Mouse (Mus musculus) lung, postnatal 0 days (tissue): ENCODE data around the gene Mylk. TPM values are rescaled to one million over a fixed set of nuclear protein-coding genes. Genes with fewer than 3 reads are reported as not detected.

Source experiments
- ATAC-seq: fragments of 200-750 bp; cut with Nextera tagmentation; 2 replicates; pipeline ENCODE4 v1.8.0; 2017; ENCODE audit warnings: moderate library complexity
- DNase-seq: peaks from one replicate; pipeline ENCODE4 v3.0.0-alpha.2; 2016; ENCODE audit warnings: low spot score
- H3K27ac ChIP-seq: fragments of 300-500 bp; sonication (generic); 2 replicates; pipeline ENCODE4 v1.5.1; 2014; ENCODE audit warnings: antibody characterized with exemption, mild to moderate bottlenecking, low read length, mixed read lengths
- H3K27me3 ChIP-seq: fragments of 300-500 bp; sonication (generic); replicated peaks from 2 replicates; pipeline ENCODE4 v1.6.1; 2014; ENCODE audit warnings: low read length, mixed read lengths; ENCODE audit not compliant: insufficient read depth
- H3K36me3 ChIP-seq: fragments of 300-500 bp; sonication (generic); 2 replicates; pipeline ENCODE4 v1.6.1; 2014; ENCODE audit warnings: low read length, mixed read lengths; ENCODE audit not compliant: insufficient read depth
- H3K4me1 ChIP-seq: fragments of 300-500 bp; sonication (generic); 2 replicates; pipeline ENCODE4 v1.6.1; 2014; ENCODE audit warnings: antibody characterized with exemption, low read depth, low read length, mixed read lengths; ENCODE audit not compliant: insufficient read depth
- H3K4me2 ChIP-seq: fragments of 300-500 bp; sonication (generic); replicated peaks from 2 replicates; pipeline ENCODE4 v1.6.1; 2014; ENCODE audit warnings: low read depth, mild to moderate bottlenecking, low read length, moderate library complexity, mixed read lengths
- H3K4me3 ChIP-seq: fragments of 300-500 bp; sonication (generic); 2 replicates; pipeline ENCODE4 v1.5.1; 2014; ENCODE audit warnings: low read depth, low read length
- H3K9ac ChIP-seq: fragments of 300-500 bp; sonication (generic); replicated peaks from 2 replicates; pipeline ENCODE4 v1.6.1; 2014; ENCODE audit warnings: low read depth, mild to moderate bottlenecking
- H3K9me3 ChIP-seq: fragments of 300-500 bp; sonication (generic); 2 replicates; pipeline ENCODE4 v1.6.1; 2016; ENCODE audit warnings: low read length, mixed read lengths
- CTCF ChIP-seq: IDR thresholded peaks from 2 replicates; pipeline ENCODE4 v1.5.1; 2016; ENCODE audit warnings: antibody characterized with exemption, mild to moderate bottlenecking
- EP300 ChIP-seq: IDR thresholded peaks from 2 replicates; pipeline ENCODE4 v1.6.1; 2016; ENCODE audit warnings: antibody characterized with exemption, mild to moderate bottlenecking, control low read depth
- WGBS: fragments of 180-500 bp; shearing (Covaris S2); extraction: QIAGEN DNeasy Blood & Tissue Kit; methylation state at CpG from one replicate; pipeline ENCODE4 v1.1.7; 2014; 5-methylcytosine and 5-hydroxymethylcytosine counted together
- polyA plus RNA-seq: library from polyadenylated mRNA; unstranded; fragments of >200 nt; fragmentation: Nextera tagmentation; extraction: Ambion mirVana; gene quantifications from 2 replicates; pipeline ENCODE4 v1.2.1, GENCODE M21; 2015

Mylk gene
- polyA plus RNA-seq, 1 experiment from 2014 or later: 55.7 TPM

DNA sequence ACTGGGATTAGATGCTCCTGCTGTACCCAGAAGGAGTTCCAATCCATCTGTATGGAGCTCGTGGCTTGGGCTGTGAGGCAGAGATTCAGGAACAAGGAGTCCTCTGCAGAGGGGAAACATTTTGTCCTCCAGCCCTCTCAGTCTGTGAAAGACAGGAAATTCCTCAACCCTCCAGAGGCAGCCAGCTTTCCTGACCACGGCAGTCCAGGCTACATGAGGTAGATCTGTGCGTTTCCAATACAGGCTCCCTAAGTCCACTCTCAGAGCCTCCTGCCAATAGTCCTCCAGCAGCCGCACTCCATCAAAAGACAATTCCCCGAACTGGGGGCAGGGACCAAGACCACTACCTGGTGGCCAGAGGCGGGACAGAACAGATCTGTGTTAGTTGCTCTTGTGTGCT is 164.4 kb downstream of the Mylk start:
- 40% methylated on average over 6 of the region's 6 CpGs for WGBS
- H3K9me3 ChIP-seq: no peaks in the 10 kb centered on the region
- peak; percentile 58; the same call in 1 of the 2 replicates for ATAC-seq
- H3K4me2 ChIP-seq: no peak overlapping the region
- peak overlapping the region; percentile 80 for H3K27ac ChIP-seq
- DNase-seq: no peak
- H3K27me3 ChIP-seq: no peaks in the 10 kb centered on the region
- TF ChIP-seq CTCF (no peak), EP300 (peak; percentile 78)
- no peaks in the 10 kb centered on the region; the same call in 1 of the 2 replicates for H3K4me1 ChIP-seq
- H3K4me3 ChIP-seq: no peak overlapping the region
- H3K9ac ChIP-seq: no peak overlapping the region
- no peaks in the 10 kb centered on the region for H3K36me3 ChIP-seq

DNA sequence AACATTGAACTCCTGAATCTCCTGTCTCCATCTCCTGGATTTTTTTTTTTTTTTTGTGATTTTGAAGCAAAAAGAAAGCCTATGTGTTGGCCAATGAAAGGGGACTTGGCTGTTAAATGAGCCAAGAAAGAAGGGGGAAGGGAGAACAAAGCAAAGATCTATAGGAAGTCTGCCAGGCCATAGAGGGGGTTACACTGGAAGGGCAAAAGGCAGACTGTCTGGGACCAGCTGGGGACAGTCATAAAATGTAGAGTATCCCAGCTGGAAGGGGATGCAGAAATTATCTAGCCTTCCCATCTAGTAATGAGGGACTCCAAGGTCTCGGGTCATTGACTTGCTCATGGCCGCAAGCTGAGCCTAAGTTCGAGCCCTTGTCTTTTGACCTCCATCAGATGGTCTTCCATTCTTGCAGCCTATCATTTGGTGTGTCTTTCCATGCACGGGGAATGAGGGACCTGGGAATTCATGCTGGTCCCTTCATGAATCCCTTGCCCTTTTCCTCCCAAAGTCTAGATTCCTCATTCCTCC is 172.4 kb downstream of the Mylk start:
- peak; percentile 57 for ATAC-seq
- H3K27ac ChIP-seq: no peak overlapping the region
- H3K9ac ChIP-seq: no peak overlapping the region
- DNase-seq: peak; percentile 62
- H3K4me3 ChIP-seq: no peak overlapping the region
- no peak overlapping the region for H3K4me2 ChIP-seq
- no peaks in the 10 kb centered on the region for H3K9me3 ChIP-seq
- H3K36me3 ChIP-seq: no peaks in the 10 kb centered on the region
- TF ChIP-seq CTCF: no peak
- TF ChIP-seq EP300: 0 out of 2 replicates have a peak, but pooled peaks have one; percentile 25
- H3K27me3 ChIP-seq: no peaks in the 10 kb centered on the region
- WGBS: 64% methylated on average over 4 of the region's 4 CpGs
- H3K4me1 ChIP-seq: 0 out of 2 replicates have a peak, but pooled peaks cover 3% of the 10 kb centered on the region

GRCm38 (mm10) chr16:34920182-34920581 is 175.2 kb downstream of the Mylk start:
- peak overlapping the region; percentile 66 for H3K27ac ChIP-seq
- 10% methylated on average over 6 of the region's 6 CpGs for WGBS
- H3K4me3 ChIP-seq: no peak overlapping the region
- DNase-seq (peak; percentile 83), ATAC-seq (peak; percentile 14; the same call in 1 of the 2 replicates)
- no peak overlapping the region; the same call in 1 of the 2 replicates for H3K9ac ChIP-seq
- TF ChIP-seq EP300 (no peak), CTCF (peak; percentile 86)
- no peaks in the 10 kb centered on the region for H3K9me3 ChIP-seq
- peaks cover 18% of the 10 kb centered on the region; the same call in 1 of the 2 replicates for H3K4me1 ChIP-seq
- H3K27me3 ChIP-seq: no peaks in the 10 kb centered on the region
- no peak overlapping the region for H3K4me2 ChIP-seq
- no peaks in the 10 kb centered on the region for H3K36me3 ChIP-seq

DNA sequence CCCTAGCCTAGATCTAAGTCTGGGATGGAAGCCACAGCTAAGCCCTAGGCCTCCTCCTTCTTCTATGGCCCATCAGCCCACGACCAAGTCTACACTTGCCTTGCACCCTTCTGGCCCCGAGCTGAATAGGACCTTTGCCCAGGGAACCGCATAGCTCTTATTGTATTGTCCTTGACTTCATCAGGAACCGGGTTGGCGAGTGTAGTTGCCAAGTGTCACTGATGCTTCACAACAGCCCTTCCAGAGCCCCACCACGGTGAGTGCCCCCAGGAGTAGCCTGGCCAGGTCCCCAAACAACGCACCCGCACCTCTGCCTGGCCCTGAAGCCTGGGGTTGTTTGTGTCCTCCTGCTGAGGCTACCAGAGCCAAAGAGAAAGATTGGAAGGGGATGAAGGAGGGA is 175.9 kb downstream of the Mylk start:
- Histone ChIP-seq H3K36me3 (no peaks in the 10 kb centered on the region), H3K9ac (no peak overlapping the region), H3K4me2 (peak overlapping the region; percentile 32; the same call in 1 of the 2 replicates), H3K27ac (peak overlapping the region; percentile 66), H3K4me3 (no peak overlapping the region), H3K4me1 (peaks cover 25% of the 10 kb centered on the region; the same call in 1 of the 2 replicates), H3K9me3 (no peaks in the 10 kb centered on the region), H3K27me3 (no peaks in the 10 kb centered on the region)
- ATAC-seq (no peak), DNase-seq (no peak)
- no peak for TF ChIP-seq EP300
- no peak for TF ChIP-seq CTCF
- WGBS: 39% methylated on average over 8 of the region's 8 CpGs

- TF ChIP-seq EP300 (no peak), CTCF (no peak; the same call in none of the 2 replicates)
- peak overlapping the region; percentile 53 for H3K4me2 ChIP-seq
- peak; percentile 87 for DNase-seq
- no peak overlapping the region for H3K9ac ChIP-seq
- no peaks in the 10 kb centered on the region for H3K9me3 ChIP-seq
- no peaks in the 10 kb centered on the region for H3K27me3 ChIP-seq
- H3K4me3 ChIP-seq: peak overlapping the region; percentile 25
- ATAC-seq: peak; percentile 73
- whole genome bisulfite sequencing: 32% methylated on average over 10 of the region's 10 CpGs
- H3K4me1 ChIP-seq: peaks cover 27% of the 10 kb centered on the region; the same call in 1 of the 2 replicates
- no peaks in the 10 kb centered on the region for H3K36me3 ChIP-seq
- H3K27ac ChIP-seq: peak overlapping the region; percentile 69
These were observed 176.3 kb downstream of the Mylk start for GRCm38 (mm10) chr16:34921319-34921718.

- no peak for DNase-seq
- Histone ChIP-seq H3K27me3 (no peaks in the 10 kb centered on the region), H3K9ac (0 out of 2 replicates have a peak overlapping the region, but pooled peaks have one; percentile 9), H3K4me3 (peak overlapping the region; percentile 25), H3K4me2 (peak overlapping the region; percentile 53), H3K27ac (peak overlapping the region; percentile 43), H3K9me3 (no peaks in the 10 kb centered on the region), H3K36me3 (no peaks in the 10 kb centered on the region), H3K4me1 (peaks cover 31% of the 10 kb centered on the region; the same call in 1 of the 2 replicates)
- TF ChIP-seq CTCF: no peak
- no peak for TF ChIP-seq EP300
- WGBS: 38% methylated on average over 9 of the region's 9 CpGs
- no peak for ATAC-seq
These were observed 178.6 kb downstream of the Mylk start for GRCm38 (mm10) chr16:34923630-34924029.
